Mouse (Mus musculus): Measurements from ENCODE around the gene Kng1. TPM values are rescaled to one million over a fixed set of nuclear protein-coding genes. Genes with fewer than 3 reads are reported as not detected.
A peak's percentile ranks its signal among the peaks of the same experiment; 100 is the strongest.

Gene Kng1
- polyA plus RNA-seq, 1 experiment from 2014 or later = not detected

DNA sequence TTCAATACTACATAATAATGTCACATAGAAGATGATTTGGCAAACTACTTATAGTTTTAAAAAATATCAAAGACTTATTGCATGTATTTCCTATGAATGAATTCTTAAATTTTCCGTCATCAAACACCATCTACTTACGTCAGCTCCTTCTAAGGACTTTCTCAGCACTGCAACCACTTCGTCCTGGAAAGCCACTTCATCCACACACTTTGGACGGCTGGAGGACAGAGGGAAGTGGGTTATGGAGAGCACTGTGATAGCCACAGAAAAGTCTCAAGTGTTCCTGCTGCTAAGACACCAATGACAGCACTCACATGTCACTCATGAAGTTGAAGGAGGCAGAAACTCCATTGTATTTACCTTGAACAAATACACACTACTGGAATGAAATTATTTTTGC lies 66.7 kb downstream of the Kng1 start:
- Histone ChIP-seq H3K4me2 (no peak overlapping the region), H3K36me3 (ENCODE audit: poor library complexity, severe bottlenecking) (peaks cover 46% of the 10 kb centered on the region), H3K27ac (no peak overlapping the region), H3K27me3 (no peaks in the 10 kb centered on the region), H3K4me3 (no peak overlapping the region), H3K9ac (no peak overlapping the region), H3K9me3 (replicated peaks) (no peaks in the 10 kb centered on the region), H3K4me1 (peaks cover 24% of the 10 kb centered on the region)
- no peak for ATAC-seq
- WGBS = 94% methylated on average over 4 of the region's 4 CpGs

DNA sequence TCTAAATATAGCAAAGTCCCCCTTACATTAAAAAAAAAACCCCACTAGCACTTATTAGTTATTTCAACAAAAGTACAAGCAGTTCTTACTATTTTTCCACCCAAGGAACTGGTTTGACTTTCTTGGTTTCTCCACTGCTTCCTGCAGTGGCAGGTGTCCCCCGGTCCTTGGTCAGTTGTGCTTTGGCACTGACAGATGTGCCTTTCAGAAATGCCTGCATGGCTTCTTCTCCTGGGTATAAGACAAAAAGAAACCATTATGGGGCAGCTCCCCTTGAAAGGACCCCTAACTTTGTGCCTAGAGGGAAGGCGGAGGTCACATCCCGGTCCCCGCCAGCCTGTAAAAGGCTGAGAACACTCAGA lies 69.6 kb downstream of the Kng1 start:
- Histone ChIP-seq H3K9me3 (replicated peaks) (no peaks in the 10 kb centered on the region), H3K4me3 (peak overlapping the region; percentile 77), H3K4me1 (peaks cover 27% of the 10 kb centered on the region), H3K27me3 (no peaks in the 10 kb centered on the region), H3K36me3 (ENCODE audit: poor library complexity, severe bottlenecking) (peaks cover 22% of the 10 kb centered on the region), H3K4me2 (peak overlapping the region; percentile 87), H3K27ac (peak overlapping the region; percentile 96; the same call in 1 of the 2 replicates), H3K9ac (peak overlapping the region; percentile 93)
- 0% methylated on average over 4 of the region's 4 CpGs for WGBS
- ATAC-seq = no peak

DNA sequence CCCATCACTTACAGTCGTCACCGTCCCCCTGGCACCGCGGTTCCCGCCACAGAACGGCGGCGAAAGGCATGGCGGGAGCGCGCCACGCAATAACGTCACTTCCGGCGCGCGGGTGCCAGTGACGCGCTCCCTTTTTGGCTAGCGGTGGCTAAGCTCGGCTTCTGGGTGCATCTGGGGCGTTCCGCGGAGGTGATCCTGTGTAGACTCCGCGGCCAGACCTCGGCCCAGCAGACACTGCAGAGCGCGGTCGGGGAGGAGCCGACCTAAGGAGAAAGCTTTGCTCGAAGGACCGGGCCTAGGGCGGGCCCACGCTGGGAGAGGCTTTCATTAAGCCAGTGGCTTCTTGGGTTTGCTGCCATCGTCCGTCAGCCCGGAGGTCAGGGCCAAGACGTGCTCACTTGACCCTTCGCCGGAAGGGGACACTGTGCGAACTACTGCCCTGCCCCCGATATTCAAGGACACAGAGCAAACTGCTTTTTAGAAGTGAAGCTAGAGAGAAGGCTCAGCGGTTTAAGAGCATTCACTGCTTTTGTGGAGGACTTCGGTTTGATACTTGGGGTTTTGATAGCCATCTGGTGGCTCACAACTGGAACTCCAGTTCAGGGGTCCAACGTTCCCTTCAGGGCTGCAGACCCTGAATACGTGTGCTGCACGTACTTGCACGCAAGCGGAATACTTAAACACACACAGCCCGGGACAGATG lies 70.2 kb downstream of the Kng1 start, which contains the start of gene Rfc4:
Gene Rfc4 (minus strand): TSS at position 65 of the 703 bp plus-strand sequence.
- H3K4me1 ChIP-seq = peaks cover 27% of the 10 kb centered on the region
- whole genome bisulfite sequencing = under 1% methylated on average over 49 of the region's 51 CpGs
- ATAC-seq = peak; percentile 95
- H3K27me3 ChIP-seq = no peaks in the 10 kb centered on the region
- H3K4me3 ChIP-seq = peak within 1 kb of the TSS; percentile 77
- H3K9ac ChIP-seq = peak within 1 kb of the TSS; percentile 93
- no peaks in the 10 kb centered on the region for H3K9me3 ChIP-seq (replicated peaks)
- peak within 1 kb of the TSS; percentile 87 for H3K4me2 ChIP-seq
- H3K36me3 ChIP-seq (ENCODE audit: poor library complexity, severe bottlenecking) = peaks cover 17% of the 10 kb centered on the region
- peak within 1 kb of the TSS; percentile 96 for H3K27ac ChIP-seq

DNA sequence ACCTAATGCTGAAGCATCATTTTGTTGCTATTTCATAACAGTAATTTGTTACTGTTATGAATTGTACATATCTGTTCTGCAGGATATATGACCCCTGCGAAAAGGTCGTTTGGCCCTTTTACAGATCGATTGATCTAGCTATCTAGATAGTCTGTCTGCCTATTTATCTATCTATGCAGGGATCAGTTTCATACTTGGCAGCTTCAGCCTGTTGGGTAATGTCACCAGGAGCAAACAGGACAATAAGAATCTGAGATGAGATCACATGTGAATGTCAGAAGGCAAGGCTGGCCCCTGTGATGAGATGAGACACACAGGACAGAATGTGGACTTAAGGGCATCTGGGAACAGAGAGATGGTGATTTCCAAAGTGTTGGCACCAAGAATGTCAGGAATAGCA lies 72.6 kb downstream of the Kng1 start:
- WGBS = 92% methylated on average over 3 of the region's 3 CpGs
- ATAC-seq = no peak
- Histone ChIP-seq H3K36me3 (ENCODE audit: poor library complexity, severe bottlenecking) (no peaks in the 10 kb centered on the region), H3K27ac (no peak overlapping the region), H3K4me3 (no peak overlapping the region), H3K27me3 (no peaks in the 10 kb centered on the region), H3K9me3 (replicated peaks) (no peaks in the 10 kb centered on the region), H3K4me2 (no peak overlapping the region), H3K9ac (no peak overlapping the region), H3K4me1 (peaks cover 27% of the 10 kb centered on the region)

Small RNAs within 50 kb of the gene (microRNA-seq; reads per million reads assigned to microRNA genes)
- gene Gm49346 = 0.80 reads per million

Other genes starting within 250 kb of the Kng1 start
- not detected in 2 replicates for gene Crygs, start 246.3 kb upstream of the Kng1 start, polyA plus RNA-seq (2015; fragmentation: Nextera tagmentation; extraction: Ambion mirVana)
- 26.5 and 28.6 TPM in 2 replicates for gene Tbccd1, start 200.2 kb upstream of the Kng1 start, polyA plus RNA-seq (2015; fragmentation: Nextera tagmentation; extraction: Ambion mirVana)
- gene Dnajb11, start 200.0 kb upstream of the Kng1 start, polyA plus RNA-seq (2015; fragmentation: Nextera tagmentation; extraction: Ambion mirVana) = 82.1 and 83.9 TPM in 2 replicates
- 1.5 TPM in 1 of 2 replicates, not detected in the other for gene Ahsg, start 166.6 kb upstream of the Kng1 start, polyA plus RNA-seq (2015; fragmentation: Nextera tagmentation; extraction: Ambion mirVana)
- gene Fetub, start 139.5 kb upstream of the Kng1 start, polyA plus RNA-seq (2015; fragmentation: Nextera tagmentation; extraction: Ambion mirVana) = not detected in 2 replicates
- 0.10 and 0.15 TPM in 2 replicates for gene Hrg, start 106.8 kb upstream of the Kng1 start, polyA plus RNA-seq (2015; fragmentation: Nextera tagmentation; extraction: Ambion mirVana)
- gene Kng2, start 28.4 kb upstream of the Kng1 start, polyA plus RNA-seq (2015; fragmentation: Nextera tagmentation; extraction: Ambion mirVana) = not detected in 2 replicates
- gene Eif4a2, start 49.6 kb downstream of the Kng1 start, polyA plus RNA-seq (2015; fragmentation: Nextera tagmentation; extraction: Ambion mirVana) = 229 and 252 TPM in 2 replicates
- 150 and 164 TPM in 2 replicates for gene Rfc4, start 69.9 kb downstream of the Kng1 start, polyA plus RNA-seq (2015; fragmentation: Nextera tagmentation; extraction: Ambion mirVana)
- gene Adipoq, start 88.7 kb downstream of the Kng1 start, polyA plus RNA-seq (2015; fragmentation: Nextera tagmentation; extraction: Ambion mirVana) = not detected in 2 replicates
- 37.8 and 39.5 TPM in 2 replicates for gene St6gal1, start 166.9 kb downstream of the Kng1 start, polyA plus RNA-seq (2015; fragmentation: Nextera tagmentation; extraction: Ambion mirVana)